ENCODE assay signal across 7 mouse cellular contexts in the genomic region with DNA sequence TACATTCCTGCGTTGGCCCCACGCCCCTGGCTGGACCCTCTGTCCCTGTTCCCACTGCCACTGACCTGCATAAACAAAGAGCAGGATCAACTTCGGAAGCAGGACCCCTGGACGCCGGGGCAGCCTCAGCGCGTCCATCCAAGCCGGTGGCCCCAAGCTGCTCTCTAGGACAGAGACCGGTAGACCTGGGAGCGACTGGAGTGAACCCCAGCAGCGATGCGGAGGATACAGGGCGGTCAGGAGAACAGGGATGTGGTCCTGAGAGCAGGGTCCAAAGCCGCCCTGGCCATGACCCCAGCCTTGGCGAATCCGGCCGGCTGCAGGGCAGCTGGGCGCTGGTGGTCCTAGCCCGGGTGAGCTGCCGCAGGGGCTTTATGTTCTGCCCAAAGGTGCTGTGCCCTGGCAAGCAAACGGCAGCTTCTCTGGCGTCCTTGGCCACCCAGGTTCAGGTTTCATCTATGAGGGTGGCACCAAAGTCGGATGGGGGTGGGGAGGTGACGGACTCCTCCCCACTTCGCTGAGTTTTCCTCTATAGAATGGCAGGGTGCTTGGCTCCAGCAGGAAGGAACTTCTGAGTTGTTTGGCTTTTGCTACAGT. TPM values are rescaled to one million over a fixed set of nuclear protein-coding genes. Genes with fewer than 3 reads are reported as not detected.
DNase-seq lines count a peak whose midpoint lies in the region; ATAC-seq and TF ChIP-seq lines count a peak whose summit lies in the region.

No protein-coding gene starts in this region.

- WGBS in heart, embryonic 10.5 days: under 1% methylated on average over 25 of the region's 25 CpGs
- 2% methylated on average over 25 of the region's 25 CpGs for WGBS in kidney, embryonic 14.5 days
- 5% methylated on average over 25 of the region's 25 CpGs for WGBS in lung, postnatal 0 days
- 2% methylated on average over 25 of the region's 25 CpGs for WGBS in stomach, embryonic 16.5 days

- no peaks in the 10 kb centered on the region for H3K36me3 ChIP-seq in heart, embryonic 10.5 days
- no peaks in the 10 kb centered on the region for H3K36me3 ChIP-seq in kidney, embryonic 14.5 days (ENCODE audit: control insufficient read depth, insufficient read depth, low read length)
- no peaks in the 10 kb centered on the region for H3K36me3 ChIP-seq in lung, postnatal 0 days (ENCODE audit: insufficient read depth, low read length)
- H3K36me3 ChIP-seq in stomach, embryonic 16.5 days (ENCODE audit: control insufficient read depth, insufficient read depth, low read length): no peaks in the 10 kb centered on the region

- H3K27ac ChIP-seq in brown adipose tissue, adult 24 weeks (replicated peaks; ENCODE audit: low read depth, low read length): peak overlapping the region; percentile 95
- H3K27ac ChIP-seq in heart, embryonic 10.5 days: peak overlapping the region; percentile 90
- H3K27ac ChIP-seq in kidney, embryonic 14.5 days (ENCODE audit: low read depth, low read length): no peak overlapping the region
- H3K27ac ChIP-seq in lung, postnatal 0 days (ENCODE audit: low read length): peak overlapping the region; percentile 67
- H3K27ac ChIP-seq in stomach, embryonic 16.5 days (ENCODE audit: low read length): no peak overlapping the region; the same call in 1 of the 2 replicates

- H3K4me1 ChIP-seq in brown adipose tissue, adult 24 weeks (ENCODE audit: control insufficient read depth, insufficient read depth, insufficient read length, low read length): no peaks in the 10 kb centered on the region
- peaks cover 5% of the 10 kb centered on the region; the same call in 1 of the 2 replicates for H3K4me1 ChIP-seq in heart, embryonic 10.5 days
- H3K4me1 ChIP-seq in kidney, embryonic 14.5 days (ENCODE audit: control insufficient read depth, insufficient read depth, low read length): no peaks in the 10 kb centered on the region
- H3K4me1 ChIP-seq in lung, postnatal 0 days (ENCODE audit: insufficient read depth, low read depth, low read length): no peaks in the 10 kb centered on the region
- H3K4me1 ChIP-seq in stomach, embryonic 16.5 days (ENCODE audit: control insufficient read depth, insufficient read depth, low read length): peaks cover 6% of the 10 kb centered on the region; the same call in 1 of the 2 replicates

- peak overlapping the region; percentile 80 for H3K4me3 ChIP-seq in brown adipose tissue, adult 24 weeks (ENCODE audit: insufficient read depth, low read depth, low read length)
- peak overlapping the region; percentile 73 for H3K4me3 ChIP-seq in heart, embryonic 10.5 days
- H3K4me3 ChIP-seq in kidney, embryonic 14.5 days (ENCODE audit: low read length): peak overlapping the region; percentile 41
- peak overlapping the region; percentile 46 for H3K4me3 ChIP-seq in lung, postnatal 0 days (ENCODE audit: low read depth, low read length)
- H3K4me3 ChIP-seq in stomach, embryonic 16.5 days (replicated peaks; ENCODE audit: low read length): peak overlapping the region; percentile 54

- no peak for TF ChIP-seq EP300 in lung, postnatal 0 days (IDR thresholded peaks at IDR 0.05)

- H3K9ac ChIP-seq in kidney, embryonic 14.5 days (ENCODE audit: low read depth, low read length): peak overlapping the region; percentile 61
- H3K9ac ChIP-seq in lung, postnatal 0 days (replicated peaks; ENCODE audit: low read depth): peak overlapping the region; percentile 50
- peak overlapping the region; percentile 66 for H3K9ac ChIP-seq in stomach, embryonic 16.5 days (ENCODE audit: low read length)

- no peaks in the 10 kb centered on the region for H3K9me3 ChIP-seq in heart, embryonic 10.5 days
- no peaks in the 10 kb centered on the region for H3K9me3 ChIP-seq in kidney, embryonic 14.5 days (ENCODE audit: control insufficient read depth, low read length)
- H3K9me3 ChIP-seq in lung, postnatal 0 days (ENCODE audit: low read length): no peaks in the 10 kb centered on the region
- H3K9me3 ChIP-seq in stomach, embryonic 16.5 days (replicated peaks; ENCODE audit: control insufficient read depth, low read length): no peaks in the 10 kb centered on the region

- H3K4me2 ChIP-seq in kidney, embryonic 14.5 days (replicated peaks; ENCODE audit: low read depth, low read length): peak overlapping the region; percentile 75
- peak overlapping the region; percentile 62 for H3K4me2 ChIP-seq in lung, postnatal 0 days (replicated peaks; ENCODE audit: low read depth, low read length)
- H3K4me2 ChIP-seq in stomach, embryonic 16.5 days (ENCODE audit: low read depth, low read length): peak overlapping the region; percentile 76

- DNase-seq in ZHBTc4 (ENCODE audit: low read depth, low spot score): peak; percentile 51
- DNase-seq in heart, embryonic 10.5 days (ENCODE audit: low spot score): no peak
- DNase-seq in lung, postnatal 0 days (ENCODE audit: low spot score): peak; percentile 51
- DNase-seq in left cerebral cortex, adult 11 months (ENCODE audit: low spot score): no peak

- H3K27me3 ChIP-seq in heart, embryonic 10.5 days (ENCODE audit: insufficient read depth, poor library complexity, severe bottlenecking): no peaks in the 10 kb centered on the region
- H3K27me3 ChIP-seq in kidney, embryonic 14.5 days (ENCODE audit: control insufficient read depth, insufficient read depth, low read length): no peaks in the 10 kb centered on the region
- no peaks in the 10 kb centered on the region for H3K27me3 ChIP-seq in lung, postnatal 0 days (replicated peaks; ENCODE audit: insufficient read depth, low read length)
- no peaks in the 10 kb centered on the region for H3K27me3 ChIP-seq in stomach, embryonic 16.5 days (ENCODE audit: control insufficient read depth, insufficient read depth, low read length)

- peak; percentile 84 for ATAC-seq in kidney, embryonic 14.5 days (ENCODE audit: low FRiP score, low TSS enrichment)
- peak; percentile 75 for ATAC-seq in lung, postnatal 0 days
- ATAC-seq in stomach, embryonic 16.5 days (ENCODE audit: insufficient read depth, low FRiP score): peak; percentile 66

- no peak for TF ChIP-seq CTCF in lung, postnatal 0 days (IDR thresholded peaks at IDR 0.05)

RNA-seq across cellular contexts. Expression of a gene that starts 3.1 kb away (rescaled TPM):
- polyA plus RNA-seq in brown adipose tissue, adult 24 weeks (2012; ENCODE audit: insufficient read depth, insufficient read length, missing spikeins): 12.4 and 16.1 TPM in 2 replicates
- 2.9 and 3.2 TPM in 2 replicates for polyA plus RNA-seq in heart, embryonic 10.5 days (2016; fragmentation: Nextera tagmentation; extraction: Ambion mirVana)
- 6.7 and 6.8 TPM in 2 replicates for polyA plus RNA-seq in kidney, embryonic 14.5 days (2014; fragmentation: Nextera tagmentation; extraction: Ambion mirVana)
- polyA plus RNA-seq in lung, postnatal 0 days (2015; fragmentation: Nextera tagmentation; extraction: Ambion mirVana): 29.1 and 44.1 TPM in 2 replicates
- polyA plus RNA-seq in stomach, embryonic 16.5 days (2015; fragmentation: Nextera tagmentation; extraction: Ambion mirVana): 4.0 TPM in 2 replicates

Comparison
In these comparisons a context has a peak if more than half of its experiments do, and no peak if none do; other contexts are left out.
1. DNase-seq: peak in ZHBTc4 (single experiment) and lung, postnatal 0 days (single experiment); none in heart, embryonic 10.5 days (single experiment) and left cerebral cortex, adult 11 months (single experiment).
2. H3K27ac ChIP-seq: peak in brown adipose tissue, adult 24 weeks (single experiment), heart, embryonic 10.5 days (single experiment) and lung, postnatal 0 days (single experiment); none in kidney, embryonic 14.5 days (single experiment) and stomach, embryonic 16.5 days (single experiment).
3. Peak in every context shown above with its lines, with median percentiles within 50 percentile points of each other: H3K4me3 ChIP-seq, ATAC-seq, H3K4me2 ChIP-seq and H3K9ac ChIP-seq.